8 mouse cellular contexts compared by ENCODE assay signal in genomic region chr12:23189546-23189945, GRCm38 (mm10).
DNase-seq lines count a peak whose midpoint lies in the region; ATAC-seq and TF ChIP-seq lines count a peak whose summit lies in the region.
"Not testable (repeated sequence)": the region's sequence is repeated elsewhere in the genome, so short reads cannot be mapped to it uniquely, and the experiment has no call there.

No protein-coding gene starts in this region.

- H3K9me3 ChIP-seq in heart, embryonic 12.5 days (replicated peaks); intestine, embryonic 14.5 days (ENCODE audit: control insufficient read depth, low read length); limb, embryonic 10.5 days (replicated peaks): not testable (repeated sequence)

- H3K27ac ChIP-seq in embryonic fibroblast, embryonic 13.5 days (ENCODE audit: insufficient read depth, low read length); heart, embryonic 12.5 days (ENCODE audit: poor library complexity, severe bottlenecking); intestine, embryonic 14.5 days (ENCODE audit: low read depth): not testable (repeated sequence)
- peak overlapping the region; percentile 86 for H3K27ac ChIP-seq in limb, embryonic 10.5 days

- not testable (repeated sequence) for H3K4me1 ChIP-seq in embryonic fibroblast, embryonic 13.5 days (ENCODE audit: control insufficient read depth, insufficient read depth, low read length); heart, embryonic 12.5 days (replicated peaks); intestine, embryonic 14.5 days (replicated peaks; ENCODE audit: control insufficient read depth, insufficient read depth, low read length); limb, embryonic 10.5 days

- H3K4me3 ChIP-seq in embryonic fibroblast, embryonic 13.5 days (ENCODE audit: insufficient read depth, low read length): peak overlapping the region; percentile 48
- H3K4me3 ChIP-seq in heart, embryonic 12.5 days: peak overlapping the region; percentile 65
- H3K4me3 ChIP-seq in intestine, embryonic 14.5 days (ENCODE audit: low read depth, low read length): peak overlapping the region; percentile 43
- peak overlapping the region; percentile 59 for H3K4me3 ChIP-seq in limb, embryonic 10.5 days

- H3K4me2 ChIP-seq in heart, embryonic 12.5 days: peak overlapping the region; percentile 67
- peak overlapping the region; percentile 40 for H3K4me2 ChIP-seq in intestine, embryonic 14.5 days (ENCODE audit: low read length)

- peak overlapping the region; percentile 74 for H3K9ac ChIP-seq in heart, embryonic 12.5 days
- peak overlapping the region; percentile 51 for H3K9ac ChIP-seq in intestine, embryonic 14.5 days (ENCODE audit: low read length)

- TF ChIP-seq CTCF in embryonic fibroblast, embryonic 13.5 days (IDR thresholded peaks at IDR 0.05; ENCODE audit: borderline replicate concordance, insufficient read depth, low read length): not testable (repeated sequence)

- not testable (repeated sequence) for H3K36me3 ChIP-seq in heart, embryonic 12.5 days; intestine, embryonic 14.5 days (ENCODE audit: control insufficient read depth, insufficient read depth, low read length); limb, embryonic 10.5 days

- peak; percentile 80; the same call in 1 of the 2 replicates for ATAC-seq in heart, embryonic 12.5 days (ENCODE audit: insufficient number of reproducible peaks, low FRiP score)
- ATAC-seq in intestine, embryonic 14.5 days (replicated peaks; ENCODE audit: low FRiP score, low TSS enrichment, low read depth): peak; percentile 97

- WGBS in heart, embryonic 12.5 days: 2% methylated on average over 36 of the region's 42 CpGs
- WGBS in intestine, embryonic 14.5 days: 1% methylated on average over 38 of the region's 42 CpGs
- WGBS in limb, embryonic 10.5 days: 0% methylated on average over 36 of the region's 42 CpGs

- not testable (repeated sequence) for H3K27me3 ChIP-seq in heart, embryonic 12.5 days (replicated peaks); intestine, embryonic 14.5 days (replicated peaks; ENCODE audit: control insufficient read depth, insufficient read depth, low read length); limb, embryonic 10.5 days (ENCODE audit: low read depth, poor library complexity, severe bottlenecking)

- peak; percentile 25 for DNase-seq in adrenal gland, adult 8-10 months
- peak; percentile 77 for DNase-seq in intestine, embryonic 14.5 days (ENCODE audit: low spot score)
- DNase-seq in limb, embryonic 10.5 days (ENCODE audit: low spot score): peak; percentile 77
- peak; percentile 2 for DNase-seq in lung, postnatal 36 days
- peak; percentile 3 for DNase-seq in retina, embryonic 14.5 days (ENCODE audit: low spot score)
- peak; percentile 9 for DNase-seq in urinary bladder, postnatal 25 days (ENCODE audit: low spot score)

- peak; percentile 58 for TF ChIP-seq POLR2A in embryonic fibroblast, embryonic 13.5 days (IDR thresholded peaks at IDR 0.05; ENCODE audit: low read depth, low read length)

Comparison
In these comparisons a context has a peak if more than half of its experiments do, and no peak if none do; other contexts are left out.
1. DNase-seq: peak in every context shown above with its lines; median percentile 77 in intestine, embryonic 14.5 days; 77 in limb, embryonic 10.5 days; 25 in adrenal gland, adult 8-10 months; 9 in urinary bladder, postnatal 25 days; 3 in retina, embryonic 14.5 days; 2 in lung, postnatal 36 days.